In genomic region chr19:10937110-10937563, GRCm38 (mm10) we compare ENCODE assay signal across 24 mouse cellular contexts. TPM values are rescaled to one million over a fixed set of nuclear protein-coding genes. Genes with fewer than 3 reads are reported as not detected.
DNase-seq lines count a peak whose midpoint lies in the region; ATAC-seq lines count a peak whose summit lies in the region.
"Had no signal": no experiment of that assay in that cellular context is flagged by ENCODE, and none has a peak within 500 bp of the region (broad histone marks: within the 10 kb centered on the region; RNA-seq: fewer than 3 reads in every experiment).

Gene Ptgdr2 (plus strand): TSS chr19:10937160.

- H3K9me3 ChIP-seq in heart, embryonic 11.5 days (replicated peaks; ENCODE audit: control insufficient read depth, low read length): no peaks in the 10 kb centered on the region
- H3K9me3 ChIP-seq in liver, embryonic 12.5 days (replicated peaks): no peaks in the 10 kb centered on the region
- H3K9me3 ChIP-seq: hindbrain, embryonic 15.5 days; limb, embryonic 10.5 days; midbrain, embryonic 13.5 days had no signal

- no peaks in the 10 kb centered on the region for H3K36me3 ChIP-seq in heart, embryonic 11.5 days (ENCODE audit: control insufficient read depth, insufficient read depth, low read length)
- H3K36me3 ChIP-seq in liver, embryonic 12.5 days: peaks cover 9% of the 10 kb centered on the region

- H3K27ac ChIP-seq in heart, embryonic 11.5 days (ENCODE audit: low read depth, low read length): no peak within 1 kb of the TSS
- H3K27ac ChIP-seq in liver, embryonic 12.5 days: 0 out of 2 replicates have a peak within 1 kb of the TSS, but pooled peaks have one; percentile 1
- H3K27ac ChIP-seq: hindbrain, embryonic 15.5 days; limb, embryonic 10.5 days; macrophage; midbrain, embryonic 13.5 days had no signal

- H3K4me2 ChIP-seq in heart, embryonic 11.5 days: 0 out of 2 replicates have a peak within 1 kb of the TSS, but pooled peaks have one; percentile 9
- H3K4me2 ChIP-seq in liver, embryonic 12.5 days: peak within 1 kb of the TSS; percentile 23
- H3K4me2 ChIP-seq: hindbrain, embryonic 15.5 days; midbrain, embryonic 13.5 days had no signal

- peaks cover 15% of the 10 kb centered on the region; the same call in 1 of the 2 replicates for H3K4me1 ChIP-seq in heart, embryonic 11.5 days (ENCODE audit: control insufficient read depth, insufficient read depth, low read length)
- peaks cover 48% of the 10 kb centered on the region for H3K4me1 ChIP-seq in liver, embryonic 12.5 days

- no peak for ATAC-seq in heart, embryonic 11.5 days (replicated peaks; ENCODE audit: insufficient number of reproducible peaks, low FRiP score, low TSS enrichment)
- peak; percentile 75 for ATAC-seq in liver, embryonic 12.5 days
- peak; percentile 58 for ATAC-seq in megakaryocyte progenitor cell, adult 5-6 weeks (replicated peaks; ENCODE audit: poor library complexity)
- ATAC-seq: midbrain, embryonic 13.5 days; Patski had no signal

- 0 out of 2 replicates have a peak within 1 kb of the TSS, but pooled peaks have one; percentile 44 for H3K9ac ChIP-seq in heart, embryonic 11.5 days (ENCODE audit: low read depth, low read length)
- H3K9ac ChIP-seq in liver, embryonic 12.5 days: no peak within 1 kb of the TSS
- H3K9ac ChIP-seq: hindbrain, embryonic 15.5 days; midbrain, embryonic 13.5 days had no signal

- 16% methylated on average over 5 of the region's 5 CpGs for WGBS in heart, embryonic 11.5 days (ENCODE audit: insufficient replicate concordance)
- 14% methylated on average over 5 of the region's 5 CpGs for WGBS in liver, embryonic 12.5 days (ENCODE audit: insufficient replicate concordance)

- no peaks in the 10 kb centered on the region for H3K27me3 ChIP-seq in heart, embryonic 11.5 days (ENCODE audit: control insufficient read depth, insufficient read depth, low read length)
- H3K27me3 ChIP-seq in liver, embryonic 12.5 days (replicated peaks): 0 out of 2 replicates have a peak, but pooled peaks cover 7% of the 10 kb centered on the region
- H3K27me3 ChIP-seq: hindbrain, embryonic 15.5 days had no signal

- no peak for DNase-seq in heart, postnatal 14 days
- DNase-seq in lung, postnatal 10 days: peak; percentile 40
- no peak for DNase-seq in lung, postnatal 14 days
- no peak for DNase-seq in embryo, embryonic 11 days
- no peak for DNase-seq in urinary bladder, adult 18-20 months (ENCODE audit: low spot score in 2 of 2)
- DNase-seq: adrenal gland, adult 2 months; cerebellum, adult 11-12 months; cerebellum, postnatal 10 days; kidney, adult 2 months; kidney, postnatal 10 days; thymus, postnatal 14 days had no signal

- intact Hi-C loops in heart, postnatal 14 days (cut with DNase I): no loop called here

- no peak within 1 kb of the TSS for H3K4me3 ChIP-seq in heart, embryonic 11.5 days (ENCODE audit: low read depth, low read length)
- H3K4me3 ChIP-seq in liver, embryonic 12.5 days: no peak within 1 kb of the TSS
- H3K4me3 ChIP-seq: hindbrain, embryonic 15.5 days; limb, embryonic 10.5 days; midbrain, embryonic 13.5 days had no signal

RNA-seq across cellular contexts. Expression of gene Ptgdr2, which starts in this region (rescaled TPM):
- polyA plus RNA-seq in heart, embryonic 11.5 days (2014; fragmentation: Nextera tagmentation; extraction: Ambion mirVana): 0.27 TPM in 2 replicates
- total RNA-seq in heart, postnatal 14 days (2021): under 1 TPM in 1 of 2 experiments, not detected in 1; 0.14 TPM
- polyA plus RNA-seq in liver, embryonic 12.5 days (2016; fragmentation: Nextera tagmentation; extraction: Ambion mirVana): 0.05 and 0.06 TPM in 2 replicates
- 0.07 and 0.17 TPM in 2 replicates for total RNA-seq in megakaryocyte progenitor cell, adult 5-6 weeks (2015)
- total RNA-seq in megakaryocyte progenitor cell, adult 5-6 weeks (2017): 0.07 TPM in 1 of 2 replicates, not detected in the other
- total RNA-seq: gastrocnemius, adult 18-20 months; liver, adult 2 months had no signal
- polyA plus RNA-seq: embryonic facial prominence, embryonic 11.5 days; intestine, embryonic 14.5 days; liver, adult 2 months; macrophage; neural tube, embryonic 11.5 days had no signal

Comparison
In these comparisons a context has a peak if more than half of its experiments do, and no peak if none do; other contexts are left out.
1. Peak in ATAC-seq, H3K27ac ChIP-seq and H3K4me2 ChIP-seq in liver, embryonic 12.5 days; RNA of the gene not detected or under 1 TPM.
2. Peak in ATAC-seq in megakaryocyte progenitor cell, adult 5-6 weeks; RNA of the gene not detected or under 1 TPM.